Mouse (Mus musculus) lung, postnatal 0 days (tissue): ENCODE results near the gene Nudt8.

ENCODE experiments used
- CTCF ChIP-seq: IDR thresholded peaks from 2 replicates; pipeline ENCODE4 v1.5.1; 2016; ENCODE audit warnings: antibody characterized with exemption, mild to moderate bottlenecking
- EP300 ChIP-seq: IDR thresholded peaks from 2 replicates; pipeline ENCODE4 v1.6.1; 2016; ENCODE audit warnings: antibody characterized with exemption, mild to moderate bottlenecking, control low read depth

- no peak for TF ChIP-seq CTCF
- TF ChIP-seq EP300: no peak
Measured at GRCm38 (mm10) chr19:4033742-4034141, 33.4 kb downstream of the Nudt8 start.
